Mouse (Mus musculus): ENCODE measurements around the gene Srarp. TPM values are rescaled to one million over a fixed set of nuclear protein-coding genes. Genes with fewer than 3 reads are reported as not detected.

The Srarp gene
- polyA plus RNA-seq (2015; fragmentation: Nextera tagmentation; extraction: Ambion mirVana) = 0.39 TPM in 1 of 2 replicates, not detected in the other

DNA sequence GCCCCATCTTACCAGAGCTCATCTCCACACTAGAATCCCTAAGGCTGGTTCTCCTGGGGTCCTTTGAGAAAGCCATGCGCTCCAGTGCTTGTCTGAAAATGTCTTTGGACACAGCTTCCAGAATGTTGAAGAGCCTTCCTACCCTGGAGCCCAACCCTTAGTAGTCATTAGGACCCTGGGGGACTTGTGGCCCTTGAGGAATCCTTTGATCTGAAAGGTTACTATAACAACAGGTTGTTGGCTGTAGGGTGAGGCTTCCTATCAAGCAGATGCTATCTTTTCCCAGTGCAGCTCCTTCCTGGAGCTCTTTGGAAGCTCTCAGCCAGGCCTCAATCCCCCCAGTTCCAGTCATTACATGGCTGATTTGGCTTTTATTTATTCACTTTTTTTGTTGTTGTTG, at the start of gene Srarp:
Gene Srarp, minus strand, starts transcription at position 132 of the 400 bp plus-strand sequence.
- WGBS = 92% methylated on average over 1 of the region's 1 CpGs
- Histone ChIP-seq H3K4me3 (no peak within 1 kb of the TSS), H3K4me1 (replicated peaks) (no peaks in the 10 kb centered on the region), H3K27me3 (no peaks in the 10 kb centered on the region), H3K9ac (no peak within 1 kb of the TSS), H3K9me3 (no peaks in the 10 kb centered on the region), H3K36me3 (no peaks in the 10 kb centered on the region), H3K4me2 (no peak within 1 kb of the TSS), H3K27ac (replicated peaks) (no peak within 1 kb of the TSS)
- ATAC-seq (ENCODE audit: low FRiP score, low read depth) = no peak

GRCm38 (mm10) chr4:141484071-141484470, 48.2 kb upstream of the Srarp start:
- H3K4me3 ChIP-seq = no peak overlapping the region
- ATAC-seq (ENCODE audit: low FRiP score, low read depth) = no peak
- H3K27me3 ChIP-seq = no peaks in the 10 kb centered on the region
- no peak overlapping the region for H3K4me2 ChIP-seq
- H3K9me3 ChIP-seq = no peaks in the 10 kb centered on the region
- H3K9ac ChIP-seq = no peak overlapping the region
- H3K27ac ChIP-seq (replicated peaks) = no peak overlapping the region
- 86% methylated on average over 11 of the region's 11 CpGs for WGBS
- H3K36me3 ChIP-seq = peaks cover 77% of the 10 kb centered on the region
- no peaks in the 10 kb centered on the region for H3K4me1 ChIP-seq (replicated peaks)

- no peak for ATAC-seq (ENCODE audit: low FRiP score, low read depth)
- no peaks in the 10 kb centered on the region for H3K9me3 ChIP-seq
- H3K4me1 ChIP-seq (replicated peaks) = peaks cover 11% of the 10 kb centered on the region
- 84% methylated on average over 8 of the region's 8 CpGs for WGBS
- no peaks in the 10 kb centered on the region for H3K27me3 ChIP-seq
- H3K27ac ChIP-seq (replicated peaks) = no peak overlapping the region
- H3K4me3 ChIP-seq = no peak overlapping the region
- no peak overlapping the region for H3K9ac ChIP-seq
- H3K36me3 ChIP-seq = peaks cover 78% of the 10 kb centered on the region
- no peak overlapping the region for H3K4me2 ChIP-seq
Observed at GRCm38 (mm10) chr4:141479411-141479810, 43.5 kb upstream of the Srarp start.

DNA sequence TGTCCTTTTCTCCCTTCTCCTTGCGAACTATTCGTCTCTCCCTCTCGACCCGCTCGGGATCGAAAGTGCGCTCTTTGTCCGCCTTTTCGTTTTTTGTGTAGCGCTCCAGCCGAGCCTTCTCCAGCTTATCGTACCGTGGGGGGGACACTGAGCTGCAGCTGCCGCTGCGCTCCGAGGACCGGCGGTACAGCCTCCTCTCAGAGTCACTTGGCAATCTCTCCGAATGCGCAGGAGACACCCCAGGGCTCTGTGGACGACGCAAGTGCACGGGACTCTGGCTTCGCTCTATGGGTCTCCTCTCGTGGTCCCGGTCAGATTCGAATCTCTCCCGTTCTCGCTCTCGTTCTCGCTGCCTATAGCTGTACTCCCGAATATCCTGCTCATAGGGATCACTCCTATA, 42.9 kb upstream of the Srarp start:
- H3K4me2 ChIP-seq = no peak overlapping the region
- H3K9ac ChIP-seq = no peak overlapping the region
- peak overlapping the region; percentile 78 for H3K27ac ChIP-seq (replicated peaks)
- no peaks in the 10 kb centered on the region for H3K9me3 ChIP-seq
- H3K4me3 ChIP-seq = no peak overlapping the region
- WGBS = 88% methylated on average over 32 of the region's 32 CpGs
- no peak for ATAC-seq (ENCODE audit: low FRiP score, low read depth)
- peaks cover 11% of the 10 kb centered on the region for H3K4me1 ChIP-seq (replicated peaks)
- peaks cover 76% of the 10 kb centered on the region for H3K36me3 ChIP-seq
- H3K27me3 ChIP-seq = no peaks in the 10 kb centered on the region

GRCm38 (mm10) chr4:141478225-141478624, 42.3 kb upstream of the Srarp start:
- WGBS = 72% methylated on average over 23 of the region's 23 CpGs
- peaks cover 11% of the 10 kb centered on the region for H3K4me1 ChIP-seq (replicated peaks)
- H3K4me3 ChIP-seq = no peak overlapping the region
- no peaks in the 10 kb centered on the region for H3K9me3 ChIP-seq
- H3K4me2 ChIP-seq = no peak overlapping the region
- peak overlapping the region; percentile 78 for H3K27ac ChIP-seq (replicated peaks)
- peaks cover 72% of the 10 kb centered on the region for H3K36me3 ChIP-seq
- H3K27me3 ChIP-seq = no peaks in the 10 kb centered on the region
- ATAC-seq (ENCODE audit: low FRiP score, low read depth) = no peak
- no peak overlapping the region for H3K9ac ChIP-seq

- peaks cover 67% of the 10 kb centered on the region for H3K36me3 ChIP-seq
- ATAC-seq (ENCODE audit: low FRiP score, low read depth) = no peak; the same call in 1 of the 2 replicates
- H3K27me3 ChIP-seq = no peaks in the 10 kb centered on the region
- H3K27ac ChIP-seq (replicated peaks) = peak overlapping the region; percentile 78
- H3K4me3 ChIP-seq = no peak overlapping the region
- H3K9me3 ChIP-seq = no peaks in the 10 kb centered on the region
- H3K4me2 ChIP-seq = no peak overlapping the region
- H3K9ac ChIP-seq = no peak overlapping the region
- H3K4me1 ChIP-seq (replicated peaks) = peaks cover 11% of the 10 kb centered on the region
- 62% methylated on average over 16 of the region's 16 CpGs for WGBS
Observed at GRCm38 (mm10) chr4:141477681-141478102, 41.8 kb upstream of the Srarp start.

GRCm38 (mm10) chr4:141474431-141474830, 38.5 kb upstream of the Srarp start:
- H3K4me1 ChIP-seq (replicated peaks) = peaks cover 11% of the 10 kb centered on the region
- ATAC-seq (ENCODE audit: low FRiP score, low read depth) = no peak
- no peak overlapping the region for H3K9ac ChIP-seq
- H3K36me3 ChIP-seq = peaks cover 72% of the 10 kb centered on the region
- no peak overlapping the region for H3K4me2 ChIP-seq
- no peak overlapping the region for H3K4me3 ChIP-seq
- no peaks in the 10 kb centered on the region for H3K9me3 ChIP-seq
- no peak overlapping the region for H3K27ac ChIP-seq (replicated peaks)
- WGBS = 86% methylated on average over 19 of the region's 19 CpGs
- no peaks in the 10 kb centered on the region for H3K27me3 ChIP-seq

- Histone ChIP-seq H3K4me1 (replicated peaks) (no peaks in the 10 kb centered on the region; the same call in 1 of the 2 replicates), H3K27ac (replicated peaks) (no peak overlapping the region), H3K9ac (no peak overlapping the region), H3K36me3 (peaks cover 70% of the 10 kb centered on the region), H3K4me2 (no peak overlapping the region), H3K27me3 (no peaks in the 10 kb centered on the region), H3K4me3 (no peak overlapping the region), H3K9me3 (no peaks in the 10 kb centered on the region)
- WGBS = 62% methylated on average over 32 of the region's 32 CpGs
- no peak for ATAC-seq (ENCODE audit: low FRiP score, low read depth)
Observed at GRCm38 (mm10) chr4:141472641-141473321, 36.9 kb upstream of the Srarp start.

DNA sequence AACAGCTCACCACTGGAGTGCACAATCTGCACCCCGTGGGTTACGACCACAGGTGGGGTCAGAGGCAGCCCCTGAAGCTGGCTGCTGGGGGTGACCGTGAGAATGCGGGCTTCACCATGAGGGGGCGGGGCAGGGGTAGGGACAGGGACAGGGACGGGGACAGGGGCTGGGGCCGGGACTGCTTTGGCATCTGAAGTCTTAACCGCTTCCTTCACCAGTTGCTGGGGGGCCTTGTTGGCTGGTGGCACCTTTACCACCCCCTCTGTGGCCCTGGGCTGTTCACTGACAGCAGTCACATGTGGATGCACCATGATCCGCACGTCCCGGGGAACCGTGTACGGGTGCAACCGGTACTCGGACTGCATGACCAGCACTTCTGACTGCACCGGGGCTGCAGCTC, 35.6 kb upstream of the Srarp start:
- H3K4me3 ChIP-seq = no peak overlapping the region
- no peaks in the 10 kb centered on the region for H3K9me3 ChIP-seq
- H3K27ac ChIP-seq (replicated peaks) = no peak overlapping the region
- H3K9ac ChIP-seq = no peak overlapping the region
- no peak overlapping the region for H3K4me2 ChIP-seq
- H3K27me3 ChIP-seq = no peaks in the 10 kb centered on the region
- H3K4me1 ChIP-seq (replicated peaks) = no peaks in the 10 kb centered on the region
- no peak for ATAC-seq (ENCODE audit: low FRiP score, low read depth)
- H3K36me3 ChIP-seq = peaks cover 75% of the 10 kb centered on the region
- 96% methylated on average over 16 of the region's 16 CpGs for WGBS

GRCm38 (mm10) chr4:141469343-141469742, 33.4 kb upstream of the Srarp start:
- Histone ChIP-seq H3K27ac (replicated peaks) (no peak overlapping the region), H3K4me3 (no peak overlapping the region), H3K9ac (no peak overlapping the region), H3K4me2 (no peak overlapping the region), H3K4me1 (replicated peaks) (no peaks in the 10 kb centered on the region), H3K27me3 (no peaks in the 10 kb centered on the region), H3K36me3 (peaks cover 75% of the 10 kb centered on the region), H3K9me3 (no peaks in the 10 kb centered on the region)
- 95% methylated on average over 9 of the region's 9 CpGs for WGBS
- ATAC-seq (ENCODE audit: low FRiP score, low read depth) = no peak

GRCm38 (mm10) chr4:141468576-141468975, 32.7 kb upstream of the Srarp start:
- Histone ChIP-seq H3K27me3 (no peaks in the 10 kb centered on the region), H3K4me2 (no peak overlapping the region), H3K4me3 (no peak overlapping the region), H3K9me3 (no peaks in the 10 kb centered on the region), H3K27ac (replicated peaks) (no peak overlapping the region), H3K36me3 (peaks cover 80% of the 10 kb centered on the region), H3K9ac (no peak overlapping the region), H3K4me1 (replicated peaks) (no peaks in the 10 kb centered on the region)
- WGBS = 65% methylated on average over 10 of the region's 10 CpGs
- ATAC-seq (ENCODE audit: low FRiP score, low read depth) = no peak

GRCm38 (mm10) chr4:141467581-141467927, 31.6 kb upstream of the Srarp start:
- WGBS = 84% methylated on average over 6 of the region's 6 CpGs
- Histone ChIP-seq H3K4me3 (no peak overlapping the region), H3K27ac (replicated peaks) (no peak overlapping the region), H3K9me3 (no peaks in the 10 kb centered on the region), H3K36me3 (peaks cover 85% of the 10 kb centered on the region), H3K27me3 (no peaks in the 10 kb centered on the region), H3K4me1 (replicated peaks) (no peaks in the 10 kb centered on the region), H3K9ac (no peak overlapping the region), H3K4me2 (no peak overlapping the region)
- no peak for ATAC-seq (ENCODE audit: low FRiP score, low read depth)

All from hindbrain, embryonic 15.5 days (tissue).